Mouse (Mus musculus) left cerebral cortex, adult 8-10 months (tissue): Measurements from ENCODE around the gene Gpa33. TPM values are rescaled to one million over a fixed set of nuclear protein-coding genes. Genes with fewer than 3 reads are reported as not detected.
A peak's percentile ranks its signal among the peaks of the same experiment; 100 is the strongest.
"Not testable (repeated sequence)": the region's sequence is repeated elsewhere in the genome, so short reads cannot be mapped to it uniquely, and the experiment has no call there.

Experiments
- DNase-seq, 2 experiments: peaks; one replicate each; pipeline ENCODE4 v3.0.0; 2022; ENCODE audit warnings: low spot score in 2 of 2
- total RNA-seq, 4 experiments: library from RNA; stranded (reverse); gene quantifications; 2 replicates each; pipeline ENCODE4 v1.2.4; 2022

Gene Gpa33
- total RNA-seq, 4 experiments from 2014 or later = not detected

- no peak for DNase-seq
Observed at GRCm38 (mm10) chr1:166132367-166132766, 2.3 kb downstream of the Gpa33 start.

GRCm38 (mm10) chr1:166135091-166135740 is 5.2 kb downstream of the Gpa33 start:
- DNase-seq = no peak

GRCm38 (mm10) chr1:166137244-166137938 is 7.4 kb downstream of the Gpa33 start:
- no peak for DNase-seq

GRCm38 (mm10) chr1:166138136-166138535 is 8.1 kb downstream of the Gpa33 start:
- DNase-seq = no peak

- no peak for DNase-seq
Observed at GRCm38 (mm10) chr1:166139113-166139512, 9.1 kb downstream of the Gpa33 start.

GRCm38 (mm10) chr1:166139620-166140184 is 9.7 kb downstream of the Gpa33 start:
- no peak for DNase-seq

GRCm38 (mm10) chr1:166141868-166142267 is 11.8 kb downstream of the Gpa33 start:
- not testable (repeated sequence) for DNase-seq

GRCm38 (mm10) chr1:166142369-166142768 is 12.3 kb downstream of the Gpa33 start:
- DNase-seq = no peak

- DNase-seq = no peak
Observed at GRCm38 (mm10) chr1:166146626-166147025, 16.6 kb downstream of the Gpa33 start.

- no peak for DNase-seq
Observed at GRCm38 (mm10) chr1:166147657-166148056, 17.6 kb downstream of the Gpa33 start.

GRCm38 (mm10) chr1:166149441-166149840 is 19.4 kb downstream of the Gpa33 start:
- no peak for DNase-seq

- no peak for DNase-seq
Observed at GRCm38 (mm10) chr1:166150035-166150434, 20.0 kb downstream of the Gpa33 start.

GRCm38 (mm10) chr1:166151341-166151740 is 21.3 kb downstream of the Gpa33 start:
- no peak for DNase-seq

GRCm38 (mm10) chr1:166152034-166152433 is 22.0 kb downstream of the Gpa33 start:
- no peak for DNase-seq

- DNase-seq = peak; percentile 49 to 95
Observed at GRCm38 (mm10) chr1:166153351-166154120, 23.5 kb downstream of the Gpa33 start.

- DNase-seq = peak in 1 of 2 experiments; percentile 52
Observed at GRCm38 (mm10) chr1:166154162-166155112, 24.4 kb downstream of the Gpa33 start.

GRCm38 (mm10) chr1:166155113-166155494 is 25.1 kb downstream of the Gpa33 start:
- DNase-seq = no peak

GRCm38 (mm10) chr1:166157712-166158111 is 27.7 kb downstream of the Gpa33 start:
- no peak for DNase-seq

GRCm38 (mm10) chr1:166158664-166159063 is 28.6 kb downstream of the Gpa33 start:
- DNase-seq = no peak

- no peak for DNase-seq
Observed at GRCm38 (mm10) chr1:166160111-166160510, 30.1 kb downstream of the Gpa33 start.
